Mouse (Mus musculus) neural tube, embryonic 15.5 days (tissue): ENCODE data around the gene Itm2c. TPM values are rescaled to one million over a fixed set of nuclear protein-coding genes. Genes with fewer than 3 reads are reported as not detected.

Source experiments
- ATAC-seq: fragments of 200-750 bp; cut with Nextera tagmentation; 2 replicates; pipeline ENCODE4 v1.8.0; 2017; ENCODE audit warnings: mild to moderate bottlenecking, moderate TSS enrichment, moderate library complexity; ENCODE audit not compliant: low FRiP score
- H3K27ac ChIP-seq: fragments of 300-500 bp; sonication (generic); replicated peaks from 2 replicates; pipeline ENCODE4 v1.5.1; 2015; ENCODE audit warnings: mild to moderate bottlenecking, inconsistent platforms
- H3K27me3 ChIP-seq: fragments of 300-500 bp; sonication (generic); replicated peaks from 2 replicates; pipeline ENCODE4 v1.6.1; 2015; ENCODE audit warnings: inconsistent platforms
- H3K36me3 ChIP-seq: fragments of 300-500 bp; sonication (generic); 2 replicates; pipeline ENCODE4 v1.6.1; 2015; ENCODE audit warnings: inconsistent platforms
- H3K4me1 ChIP-seq: fragments of 300-500 bp; sonication (generic); 2 replicates; pipeline ENCODE4 v1.6.1; 2015; ENCODE audit warnings: inconsistent platforms
- H3K4me2 ChIP-seq: fragments of 300-500 bp; sonication (generic); 2 replicates; pipeline ENCODE4 v1.6.1; 2015; ENCODE audit warnings: inconsistent platforms, mild to moderate bottlenecking, moderate library complexity
- H3K4me3 ChIP-seq: fragments of 300-500 bp; sonication (generic); replicated peaks from 2 replicates; pipeline ENCODE4 v1.5.1; 2015; ENCODE audit warnings: mild to moderate bottlenecking, inconsistent platforms
- H3K9ac ChIP-seq: fragments of 300-500 bp; sonication (generic); replicated peaks from 2 replicates; pipeline ENCODE4 v1.6.1; 2015; ENCODE audit warnings: mild to moderate bottlenecking, inconsistent platforms
- H3K9me3 ChIP-seq: fragments of 300-500 bp; sonication (generic); replicated peaks from 2 replicates; pipeline ENCODE4 v1.6.1; 2016; ENCODE audit warnings: inconsistent platforms
- WGBS: fragments of 180-500 bp; shearing (Covaris S2); methylation state at CpG from one replicate; pipeline ENCODE4 v1.1.7; 2015; ENCODE audit warnings: mixed read lengths; 5-methylcytosine and 5-hydroxymethylcytosine counted together
- polyA plus RNA-seq: library from polyadenylated mRNA; unstranded; fragments of >200 nt; fragmentation: Nextera tagmentation; extraction: Ambion mirVana; gene quantifications from 2 replicates; pipeline ENCODE4 v1.2.1, GENCODE M21; 2015

Itm2c gene
- polyA plus RNA-seq, 1 experiment from 2014 or later, result 185 TPM

DNA sequence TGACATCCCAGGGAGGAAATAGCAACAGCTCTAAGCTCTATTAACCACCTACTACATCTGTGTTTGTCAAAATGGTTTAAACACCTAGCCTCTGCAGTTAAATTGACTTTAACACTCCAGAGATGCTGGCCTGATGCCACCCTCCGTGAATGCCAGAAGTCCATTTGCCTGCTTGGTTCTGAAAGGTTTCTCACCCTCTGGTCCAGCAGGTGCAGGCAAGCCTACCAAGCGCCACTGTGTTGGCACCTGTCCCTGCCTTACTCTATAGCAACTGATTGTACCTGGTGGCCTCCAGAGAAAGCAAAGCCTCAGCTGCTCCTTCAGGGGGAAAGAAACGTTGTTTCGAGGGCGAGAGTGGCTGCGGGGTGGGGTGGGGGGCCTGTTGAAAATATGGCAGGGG, 42.2 kb downstream of the Itm2c start:
- Histone ChIP-seq H3K4me2 (no peak overlapping the region), H3K36me3 (no peaks in the 10 kb centered on the region), H3K9ac (no peak overlapping the region), H3K4me1 (peaks cover 33% of the 10 kb centered on the region), H3K27ac (0 out of 2 replicates have a peak overlapping the region, but pooled peaks have one; percentile 23), H3K4me3 (no peak overlapping the region), H3K9me3 (no peaks in the 10 kb centered on the region), H3K27me3 (no peaks in the 10 kb centered on the region)
- ATAC-seq, result no peak
- WGBS, result 55% methylated on average over 6 of the region's 6 CpGs

DNA sequence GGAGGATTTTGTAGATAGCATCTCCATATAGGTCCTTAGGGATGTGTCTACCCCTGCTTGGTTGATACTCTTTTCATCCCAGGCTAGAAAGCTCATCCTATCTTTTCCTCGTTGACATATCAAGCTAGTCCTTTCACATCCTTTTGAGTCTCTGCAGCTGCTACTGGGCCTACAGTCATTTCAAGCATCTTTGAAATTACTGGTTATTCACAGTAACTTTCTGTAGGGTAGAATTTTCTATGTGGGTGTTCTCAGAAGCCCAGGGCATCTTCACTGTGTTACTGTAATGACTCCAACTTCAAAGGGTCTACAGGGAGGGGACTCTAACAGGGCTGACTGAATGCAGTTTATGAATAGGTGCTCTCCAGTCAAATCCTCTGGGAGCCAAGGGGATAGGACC, 43.2 kb downstream of the Itm2c start:
- no peaks in the 10 kb centered on the region for H3K9me3 ChIP-seq
- no peak overlapping the region for H3K4me3 ChIP-seq
- no peak for ATAC-seq
- no peak overlapping the region for H3K4me2 ChIP-seq
- no peaks in the 10 kb centered on the region for H3K27me3 ChIP-seq
- WGBS, result 85% methylated on average over 1 of the region's 1 CpGs
- no peaks in the 10 kb centered on the region for H3K36me3 ChIP-seq
- H3K4me1 ChIP-seq, result peaks cover 29% of the 10 kb centered on the region
- no peak overlapping the region for H3K9ac ChIP-seq
- H3K27ac ChIP-seq, result no peak overlapping the region

DNA sequence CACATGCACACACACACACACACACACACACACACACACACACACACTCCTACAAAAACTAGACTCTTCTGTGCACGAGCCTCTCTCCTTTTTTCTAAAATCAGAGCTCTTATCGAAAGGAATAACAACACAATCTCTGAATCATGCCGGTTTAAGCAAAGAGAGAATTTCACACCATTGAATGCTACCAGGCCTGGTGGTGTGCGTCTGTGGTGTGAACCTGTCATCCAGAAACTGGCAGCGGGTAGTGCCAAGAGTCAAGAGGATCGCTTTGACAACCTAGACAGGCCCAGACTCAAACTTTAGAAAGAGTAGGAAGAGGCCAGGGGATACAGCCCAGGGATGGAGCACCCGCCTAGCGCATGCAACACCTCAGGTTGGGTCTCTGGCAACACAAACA, 48.2 kb downstream of the Itm2c start:
- Histone ChIP-seq H3K36me3 (no peaks in the 10 kb centered on the region), H3K4me2 (no peak overlapping the region), H3K9ac (no peak overlapping the region), H3K27me3 (no peaks in the 10 kb centered on the region), H3K4me1 (no peaks in the 10 kb centered on the region), H3K9me3 (no peaks in the 10 kb centered on the region), H3K27ac (no peak overlapping the region), H3K4me3 (no peak overlapping the region)
- 88% methylated on average over 8 of the region's 8 CpGs for WGBS
- ATAC-seq, result no peak

DNA sequence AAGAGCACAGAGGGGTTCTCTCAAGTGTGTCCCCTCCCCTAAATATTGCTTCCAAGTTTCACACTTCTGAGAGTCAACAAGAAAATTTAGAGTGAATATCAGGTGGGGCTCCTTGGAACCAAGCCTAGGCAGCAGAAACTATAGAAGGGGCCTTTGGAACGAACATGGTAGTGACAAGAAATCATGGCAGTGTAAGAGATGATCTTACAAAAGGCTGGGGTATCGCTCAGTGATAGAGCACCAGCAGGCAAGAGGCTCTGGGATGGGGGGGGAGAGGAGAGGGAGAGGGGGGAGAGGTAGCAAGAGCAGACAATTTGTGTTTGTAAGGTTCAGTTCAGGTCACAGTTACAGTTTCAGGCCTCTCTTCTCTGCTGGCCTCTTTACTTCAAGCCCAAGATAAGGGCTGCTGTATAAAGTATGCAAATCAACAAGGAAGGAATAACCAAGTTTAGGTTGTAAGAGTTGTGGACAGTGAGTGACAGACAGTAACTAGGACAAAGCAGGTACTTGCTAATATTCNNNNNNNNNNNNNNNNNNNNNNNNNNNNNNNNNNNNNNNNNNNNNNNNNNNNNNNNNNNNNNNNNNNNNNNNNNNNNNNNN, 55.1 kb downstream of the Itm2c start:
- 84% methylated on average over 2 of the region's 2 CpGs for WGBS
- H3K27ac ChIP-seq, result no peak overlapping the region
- no peaks in the 10 kb centered on the region for H3K9me3 ChIP-seq

DNA sequence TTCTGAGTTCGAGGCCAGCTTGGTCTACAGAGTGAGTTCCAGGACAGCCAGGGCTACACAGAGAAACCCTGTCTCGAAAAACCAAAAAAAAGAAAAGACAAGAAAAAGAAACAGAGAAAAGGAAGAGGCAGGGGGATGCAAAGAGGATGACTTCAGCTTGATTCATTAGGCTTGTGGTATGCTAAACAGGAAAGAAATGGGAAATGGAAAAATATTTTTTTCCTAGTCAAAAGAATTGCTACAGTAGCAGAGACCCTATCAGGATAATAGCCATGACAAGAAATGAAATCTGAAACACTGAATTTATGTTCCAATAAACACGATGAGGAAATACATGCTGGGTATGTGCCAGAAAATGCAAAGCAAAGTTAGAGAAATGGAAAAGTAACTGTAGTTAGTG, 61.1 kb downstream of the Itm2c start:
- Histone ChIP-seq H3K27ac (no peak overlapping the region), H3K4me3 (no peak overlapping the region), H3K27me3 (no peaks in the 10 kb centered on the region; the same call in 1 of the 2 replicates), H3K4me1 (no peaks in the 10 kb centered on the region), H3K9ac (no peak overlapping the region), H3K9me3 (no peaks in the 10 kb centered on the region), H3K4me2 (no peak overlapping the region), H3K36me3 (no peaks in the 10 kb centered on the region)
- 87% methylated on average over 3 of the region's 3 CpGs for WGBS
- ATAC-seq, result no peak

More for the DNA sequence above, 55.1 kb downstream of the Itm2c start:
- Histone ChIP-seq H3K4me1 (no peaks in the 10 kb centered on the region), H3K4me2 (no peak overlapping the region), H3K36me3 (no peaks in the 10 kb centered on the region), H3K9ac (no peak overlapping the region), H3K27me3 (no peaks in the 10 kb centered on the region), H3K4me3 (no peak overlapping the region)
- no peak for ATAC-seq

DNA sequence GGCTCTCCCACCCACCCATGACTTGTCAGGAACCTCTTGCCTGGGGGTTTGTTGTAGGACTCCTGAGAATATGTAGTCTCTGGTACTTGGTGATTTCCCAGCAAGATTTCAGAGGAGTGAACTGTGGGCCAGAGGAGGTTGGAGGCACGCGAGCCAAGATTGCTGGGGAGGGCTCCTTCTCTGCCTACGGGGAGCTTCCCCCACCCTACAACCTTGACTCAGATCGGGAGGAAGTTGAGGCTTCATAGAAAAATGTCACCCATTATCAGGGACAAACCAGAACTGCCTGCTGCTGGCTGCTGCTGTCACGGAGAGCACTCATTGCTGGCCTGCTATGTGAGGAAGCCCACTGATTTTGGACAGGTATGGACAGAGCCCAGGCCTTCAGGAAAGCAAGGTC, 63.2 kb downstream of the Itm2c start:
- Histone ChIP-seq H3K9ac (no peak overlapping the region), H3K9me3 (no peaks in the 10 kb centered on the region), H3K4me2 (no peak overlapping the region), H3K4me1 (no peaks in the 10 kb centered on the region), H3K36me3 (no peaks in the 10 kb centered on the region), H3K27me3 (no peaks in the 10 kb centered on the region; the same call in 1 of the 2 replicates), H3K27ac (no peak overlapping the region), H3K4me3 (no peak overlapping the region)
- ATAC-seq, result no peak
- WGBS, result 80% methylated on average over 5 of the region's 5 CpGs

DNA sequence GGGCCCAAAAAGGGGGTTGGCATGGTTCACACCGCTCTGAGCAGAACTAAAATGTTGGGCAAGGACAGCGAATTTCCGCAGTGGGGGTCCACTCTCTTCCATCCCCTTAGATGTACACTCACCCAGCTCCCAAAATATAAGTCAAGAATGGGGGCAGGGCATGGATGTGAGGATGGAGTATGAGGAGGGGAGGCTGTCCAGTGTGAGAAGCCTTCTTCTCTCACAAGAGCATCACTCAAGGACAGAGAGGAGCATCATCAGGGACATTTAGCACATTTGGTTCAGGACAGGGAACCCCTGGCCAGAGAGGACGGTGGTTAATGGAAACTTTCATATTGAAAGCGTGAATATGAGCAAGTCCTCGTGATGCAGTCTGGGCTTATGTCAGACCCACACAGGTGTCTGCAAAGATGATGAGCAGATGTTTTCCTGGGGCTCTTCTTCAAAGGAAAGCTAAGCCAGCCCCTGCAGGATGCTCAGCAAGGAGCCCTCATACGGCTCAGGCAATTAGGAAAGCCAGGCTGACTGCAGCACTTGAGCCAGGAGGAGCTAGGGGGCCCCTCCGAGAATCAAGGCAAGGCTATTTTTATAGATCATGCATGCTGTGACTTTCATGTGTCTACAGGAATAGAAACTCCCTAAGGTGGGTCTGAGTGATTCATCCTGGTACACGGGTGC, 64.0 kb downstream of the Itm2c start:
- no peaks in the 10 kb centered on the region for H3K9me3 ChIP-seq
- no peaks in the 10 kb centered on the region; the same call in 1 of the 2 replicates for H3K27me3 ChIP-seq
- ATAC-seq, result no peak
- no peaks in the 10 kb centered on the region for H3K4me1 ChIP-seq
- H3K27ac ChIP-seq, result no peak overlapping the region
- no peak overlapping the region for H3K4me2 ChIP-seq
- no peak overlapping the region for H3K9ac ChIP-seq
- H3K4me3 ChIP-seq, result no peak overlapping the region
- WGBS, result 47% methylated on average over 9 of the region's 9 CpGs
- no peaks in the 10 kb centered on the region for H3K36me3 ChIP-seq

Other genes with a start within 250 kb of the Itm2c start
- 0.88 and 6.5 TPM in 2 replicates for gene Sp100, start 244.3 kb upstream of the Itm2c start, polyA plus RNA-seq
- gene A630001G21Rik, start 115.6 kb upstream of the Itm2c start, polyA plus RNA-seq, result 0.45 and 2.0 TPM in 2 replicates
- 42.8 and 45.3 TPM in 2 replicates for gene Cab39, start 100.8 kb upstream of the Itm2c start, polyA plus RNA-seq
- 6.7 and 6.8 TPM in 2 replicates for gene 4933407L21Rik, start 34.2 kb downstream of the Itm2c start, polyA plus RNA-seq
- 0.10 and 0.19 TPM in 2 replicates for gene Gpr55, start 66.7 kb downstream of the Itm2c start, polyA plus RNA-seq
- gene Spata3, start 122.5 kb downstream of the Itm2c start, polyA plus RNA-seq, result 0.41 and 0.60 TPM in 2 replicates
- gene 2810459M11Rik, start 151.6 kb downstream of the Itm2c start, polyA plus RNA-seq, result 7.0 and 7.2 TPM in 2 replicates
- gene Psmd1, start 170.1 kb downstream of the Itm2c start, polyA plus RNA-seq, result 180 and 184 TPM in 2 replicates
- 0.12 and 0.66 TPM in 2 replicates for gene Htr2b, start 217.7 kb downstream of the Itm2c start, polyA plus RNA-seq
- gene Gm21972, start 239.4 kb downstream of the Itm2c start, polyA plus RNA-seq, result 1.2 TPM in 1 of 2 replicates, not detected in the other